ENCODE assay signal across 16 mouse cellular contexts in the genomic region with DNA sequence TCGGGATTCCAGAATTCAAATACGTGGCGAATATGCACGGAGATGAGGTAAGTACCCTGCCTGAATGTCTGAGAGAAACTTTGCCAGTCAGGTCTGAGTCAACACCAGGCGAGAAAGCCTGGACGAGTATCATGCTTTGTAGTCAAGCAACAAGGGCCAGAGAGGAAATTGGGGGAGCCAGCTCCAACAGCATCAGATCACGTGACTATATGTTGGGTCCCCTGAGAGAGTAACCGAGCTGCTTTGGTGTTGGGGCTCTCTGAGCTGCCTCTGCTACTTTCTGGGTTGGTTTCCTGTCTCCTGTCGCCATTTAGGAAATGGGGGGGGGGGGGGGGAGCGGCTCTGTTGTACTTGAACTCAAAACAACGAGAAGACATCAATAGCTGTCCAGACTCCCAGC. TPM values are rescaled to one million over a fixed set of nuclear protein-coding genes. Genes with fewer than 3 reads are reported as not detected.
DNase-seq lines count a peak whose midpoint lies in the region; ATAC-seq and TF ChIP-seq lines count a peak whose summit lies in the region.
"Had no signal": no experiment of that assay in that cellular context is flagged by ENCODE, and none has a peak within 500 bp of the region (broad histone marks: within the 10 kb centered on the region; RNA-seq: fewer than 3 reads in every experiment).

No protein-coding gene starts in this region.

- no peak overlapping the region for H3K9ac ChIP-seq in intestine, postnatal 0 days (ENCODE audit: low read depth, low read length)
- H3K9ac ChIP-seq: forebrain, embryonic 12.5 days; hindbrain, embryonic 12.5 days; stomach, embryonic 15.5 days had no signal

- peak; percentile 36 for DNase-seq in lung, postnatal 25 days (ENCODE audit: low spot score)
- no peak for DNase-seq in lung, postnatal 14 days
- peak; percentile 23 for DNase-seq in embryonic facial prominence, embryonic 10.5 days (ENCODE audit: low spot score)
- DNase-seq in thymus, postnatal 4 days: peak; percentile 54
- DNase-seq in urinary bladder, postnatal 14 days (ENCODE audit: low spot score): no peak
- DNase-seq: cerebellum, postnatal 36 days; gastrocnemius, postnatal 25 days; lung, postnatal 10 days had no signal

- H3K4me2 ChIP-seq in intestine, postnatal 0 days (replicated peaks; ENCODE audit: low read depth): no peak overlapping the region
- H3K4me2 ChIP-seq: forebrain, embryonic 12.5 days; hindbrain, embryonic 12.5 days; liver, embryonic 11.5 days; stomach, embryonic 15.5 days had no signal

- no peaks in the 10 kb centered on the region for H3K9me3 ChIP-seq in embryonic facial prominence, embryonic 10.5 days
- no peaks in the 10 kb centered on the region for H3K9me3 ChIP-seq in intestine, postnatal 0 days (ENCODE audit: control insufficient read depth)
- H3K9me3 ChIP-seq: forebrain, embryonic 12.5 days; hindbrain, embryonic 12.5 days; stomach, embryonic 15.5 days had no signal

- H3K4me1 ChIP-seq in embryonic facial prominence, embryonic 10.5 days: peaks cover 23% of the 10 kb centered on the region
- H3K4me1 ChIP-seq in intestine, postnatal 0 days (replicated peaks; ENCODE audit: control insufficient read depth, insufficient read depth, low read length): peaks cover 4% of the 10 kb centered on the region; the same call in 1 of the 2 replicates
- H3K4me1 ChIP-seq: stomach, embryonic 15.5 days had no signal

- no peak overlapping the region for H3K4me3 ChIP-seq in embryonic facial prominence, embryonic 10.5 days
- H3K4me3 ChIP-seq in intestine, postnatal 0 days (ENCODE audit: low read depth, low read length): no peak overlapping the region
- H3K4me3 ChIP-seq: forebrain, embryonic 12.5 days; hindbrain, embryonic 12.5 days; stomach, embryonic 15.5 days had no signal

- TF ChIP-seq CTCF in intestine, postnatal 0 days (IDR thresholded peaks at IDR 0.05; ENCODE audit: low read depth): no peak

- peak overlapping the region; percentile 7; the same call in 1 of the 2 replicates for H3K27ac ChIP-seq in embryonic facial prominence, embryonic 10.5 days (replicated peaks)
- no peak overlapping the region for H3K27ac ChIP-seq in intestine, postnatal 0 days (ENCODE audit: low read depth, low read length)
- H3K27ac ChIP-seq: forebrain, embryonic 12.5 days; hindbrain, embryonic 12.5 days; stomach, embryonic 15.5 days had no signal

- 0 out of 2 replicates have a peak, but pooled peaks have one; percentile 35 for ATAC-seq in monocyte, adult 5-6 weeks (replicated peaks; ENCODE audit: insufficient number of reproducible peaks, low FRiP score, low TSS enrichment, poor library complexity, severe bottlenecking)
- ATAC-seq in intestine, postnatal 0 days: no peak
- ATAC-seq in erythroid progenitor cell, adult 5-6 weeks (replicated peaks; ENCODE audit: low FRiP score, poor library complexity, severe bottlenecking): no peak
- ATAC-seq: midbrain, embryonic 16.5 days had no signal

- 53% methylated on average over 11 of the region's 11 CpGs for WGBS in embryonic facial prominence, embryonic 10.5 days
- WGBS in intestine, postnatal 0 days: 72% methylated on average over 11 of the region's 11 CpGs

- no peaks in the 10 kb centered on the region for H3K36me3 ChIP-seq in embryonic facial prominence, embryonic 10.5 days (replicated peaks)
- no peaks in the 10 kb centered on the region for H3K36me3 ChIP-seq in intestine, postnatal 0 days (ENCODE audit: control insufficient read depth, insufficient read depth)
- H3K36me3 ChIP-seq: forebrain, embryonic 12.5 days; hindbrain, embryonic 12.5 days; stomach, embryonic 15.5 days had no signal

- no peaks in the 10 kb centered on the region for H3K27me3 ChIP-seq in embryonic facial prominence, embryonic 10.5 days (replicated peaks; ENCODE audit: low read depth, poor library complexity, severe bottlenecking)
- H3K27me3 ChIP-seq in intestine, postnatal 0 days (replicated peaks; ENCODE audit: control insufficient read depth, insufficient read depth, low read length): no peaks in the 10 kb centered on the region
- H3K27me3 ChIP-seq: forebrain, embryonic 12.5 days; hindbrain, embryonic 12.5 days; stomach, embryonic 15.5 days had no signal

RNA-seq across cellular contexts. Expression of a gene that starts 30.5 kb away (rescaled TPM):
- polyA plus RNA-seq in embryonic facial prominence, embryonic 10.5 days (2016; fragmentation: Nextera tagmentation; extraction: Ambion mirVana): 8.3 and 11.6 TPM in 2 replicates
- 2.1 to 7.3 TPM (median 4.2 TPM) in 3 replicates for total RNA-seq in monocyte, adult 5-6 weeks (2017)
- polyA plus RNA-seq in intestine, postnatal 0 days (2015; fragmentation: Nextera tagmentation; extraction: Ambion mirVana): 32.8 and 33.8 TPM in 2 replicates
- 3.2 and 5.4 TPM in 2 replicates for total RNA-seq in erythroid progenitor cell, adult 5-6 weeks (2015; ENCODE audit: low replicate concordance)
- total RNA-seq in erythroid progenitor cell, adult 5-6 weeks (2017; ENCODE audit: low replicate concordance): 1.9 and 9.6 TPM in 2 replicates

RNA-seq across cellular contexts. Expression of a gene that starts 50.7 kb away (rescaled TPM):
- polyA plus RNA-seq in embryonic facial prominence, embryonic 10.5 days (2016; fragmentation: Nextera tagmentation; extraction: Ambion mirVana): 58.9 and 64.4 TPM in 2 replicates
- 159 to 175 TPM (median 170 TPM) in 3 replicates for total RNA-seq in monocyte, adult 5-6 weeks (2017)
- 16.5 and 19.8 TPM in 2 replicates for polyA plus RNA-seq in intestine, postnatal 0 days (2015; fragmentation: Nextera tagmentation; extraction: Ambion mirVana)
- 82.2 and 84.7 TPM in 2 replicates for total RNA-seq in erythroid progenitor cell, adult 5-6 weeks (2015; ENCODE audit: low replicate concordance)
- total RNA-seq in erythroid progenitor cell, adult 5-6 weeks (2017; ENCODE audit: low replicate concordance): 64.4 and 82.0 TPM in 2 replicates

Comparison
In these comparisons a context has a peak if more than half of its experiments do, and no peak if none do; other contexts are left out.
1. DNase-seq: peak in lung, postnatal 25 days (single experiment), embryonic facial prominence, embryonic 10.5 days (single experiment) and thymus, postnatal 4 days (single experiment); none in lung, postnatal 14 days (single experiment) and urinary bladder, postnatal 14 days (single experiment).